Mouse (Mus musculus): ENCODE measurements around the gene Nova2. TPM values are rescaled to one million over a fixed set of nuclear protein-coding genes. Genes with fewer than 3 reads are reported as not detected.
A peak's percentile ranks its signal among the peaks of the same experiment; 100 is the strongest.

Gene Nova2
- polyA plus RNA-seq, 1 experiment, result not detected

GRCm38 (mm10) chr7:18987747-18988146, 62.1 kb downstream of the Nova2 start:
- Histone ChIP-seq H3K9me3 (ENCODE audit: control insufficient read depth, low read length) (peaks cover 4% of the 10 kb centered on the region; the same call in 1 of the 2 replicates), H3K4me3 (replicated peaks) (no peak overlapping the region), H3K27me3 (ENCODE audit: control insufficient read depth) (peaks cover 54% of the 10 kb centered on the region), H3K36me3 (ENCODE audit: control insufficient read depth) (no peaks in the 10 kb centered on the region), H3K4me1 (ENCODE audit: control insufficient read depth) (peaks cover 24% of the 10 kb centered on the region)
- no peak for TF ChIP-seq TAL1 (IDR thresholded peaks at IDR 0.05; ENCODE audit: low read length)
- TF ChIP-seq GATA1 (IDR thresholded peaks at IDR 0.05; ENCODE audit: low read length), result no peak

GRCm38 (mm10) chr7:18988780-18989179, 63.1 kb downstream of the Nova2 start:
- Histone ChIP-seq H3K4me3 (replicated peaks) (no peak overlapping the region), H3K9me3 (ENCODE audit: control insufficient read depth, low read length) (peaks cover 4% of the 10 kb centered on the region; the same call in 1 of the 2 replicates), H3K27me3 (ENCODE audit: control insufficient read depth) (peaks cover 65% of the 10 kb centered on the region), H3K4me1 (ENCODE audit: control insufficient read depth) (peaks cover 24% of the 10 kb centered on the region), H3K36me3 (ENCODE audit: control insufficient read depth) (no peaks in the 10 kb centered on the region)
- TF ChIP-seq TAL1 (IDR thresholded peaks at IDR 0.05; ENCODE audit: low read length) (no peak), GATA1 (IDR thresholded peaks at IDR 0.05; ENCODE audit: low read length) (no peak)

- Histone ChIP-seq H3K4me3 (replicated peaks) (no peak overlapping the region), H3K9me3 (ENCODE audit: control insufficient read depth, low read length) (peaks cover 4% of the 10 kb centered on the region; the same call in 1 of the 2 replicates), H3K27me3 (ENCODE audit: control insufficient read depth) (peaks cover 68% of the 10 kb centered on the region), H3K4me1 (ENCODE audit: control insufficient read depth) (peaks cover 24% of the 10 kb centered on the region), H3K36me3 (ENCODE audit: control insufficient read depth) (peaks cover under 1% of the 10 kb centered on the region; the same call in 1 of the 2 replicates)
- TF ChIP-seq TAL1 (IDR thresholded peaks at IDR 0.05; ENCODE audit: low read length), result no peak
- TF ChIP-seq GATA1 (IDR thresholded peaks at IDR 0.05; ENCODE audit: low read length), result no peak
Observed at GRCm38 (mm10) chr7:18989995-18990394, 64.3 kb downstream of the Nova2 start.

GRCm38 (mm10) chr7:18990601-18991295, 65.1 kb downstream of the Nova2 start, which contains the start of gene Mypop:
Gene Mypop (plus strand): TSS chr7:18991245.
- peaks cover 68% of the 10 kb centered on the region for H3K27me3 ChIP-seq (ENCODE audit: control insufficient read depth)
- no peak for TF ChIP-seq GATA1 (IDR thresholded peaks at IDR 0.05; ENCODE audit: low read length)
- no peak for TF ChIP-seq TAL1 (IDR thresholded peaks at IDR 0.05; ENCODE audit: low read length)
- H3K4me1 ChIP-seq (ENCODE audit: control insufficient read depth), result peaks cover 24% of the 10 kb centered on the region
- H3K9me3 ChIP-seq (ENCODE audit: control insufficient read depth, low read length), result peaks cover 4% of the 10 kb centered on the region; the same call in 1 of the 2 replicates
- peaks cover 4% of the 10 kb centered on the region; the same call in 1 of the 2 replicates for H3K36me3 ChIP-seq (ENCODE audit: control insufficient read depth)
- peak within 1 kb of the TSS; percentile 54 for H3K4me3 ChIP-seq (replicated peaks)

GRCm38 (mm10) chr7:18991660-18992293, 66.1 kb downstream of the Nova2 start:
- H3K4me3 ChIP-seq (replicated peaks), result peak overlapping the region; percentile 54
- H3K9me3 ChIP-seq (ENCODE audit: control insufficient read depth, low read length), result peaks cover 4% of the 10 kb centered on the region; the same call in 1 of the 2 replicates
- no peak for TF ChIP-seq TAL1 (IDR thresholded peaks at IDR 0.05; ENCODE audit: low read length)
- TF ChIP-seq GATA1 (IDR thresholded peaks at IDR 0.05; ENCODE audit: low read length), result no peak
- H3K4me1 ChIP-seq (ENCODE audit: control insufficient read depth), result peaks cover 20% of the 10 kb centered on the region
- peaks cover 68% of the 10 kb centered on the region for H3K27me3 ChIP-seq (ENCODE audit: control insufficient read depth)
- peaks cover 4% of the 10 kb centered on the region; the same call in 1 of the 2 replicates for H3K36me3 ChIP-seq (ENCODE audit: control insufficient read depth)

- H3K9me3 ChIP-seq (ENCODE audit: control insufficient read depth, low read length), result peaks cover 4% of the 10 kb centered on the region; the same call in 1 of the 2 replicates
- peaks cover 20% of the 10 kb centered on the region for H3K4me1 ChIP-seq (ENCODE audit: control insufficient read depth)
- no peak overlapping the region for H3K4me3 ChIP-seq (replicated peaks)
- TF ChIP-seq TAL1 (IDR thresholded peaks at IDR 0.05; ENCODE audit: low read length) (no peak), GATA1 (IDR thresholded peaks at IDR 0.05; ENCODE audit: low read length) (no peak)
- H3K36me3 ChIP-seq (ENCODE audit: control insufficient read depth), result peaks cover 4% of the 10 kb centered on the region; the same call in 1 of the 2 replicates
- peaks cover 68% of the 10 kb centered on the region for H3K27me3 ChIP-seq (ENCODE audit: control insufficient read depth)
Observed at GRCm38 (mm10) chr7:18992294-18992675, 66.6 kb downstream of the Nova2 start.

- no peak overlapping the region for H3K4me3 ChIP-seq (replicated peaks)
- peaks cover 4% of the 10 kb centered on the region; the same call in 1 of the 2 replicates for H3K36me3 ChIP-seq (ENCODE audit: control insufficient read depth)
- H3K27me3 ChIP-seq (ENCODE audit: control insufficient read depth), result peaks cover 61% of the 10 kb centered on the region
- no peak for TF ChIP-seq GATA1 (IDR thresholded peaks at IDR 0.05; ENCODE audit: low read length)
- TF ChIP-seq TAL1 (IDR thresholded peaks at IDR 0.05; ENCODE audit: low read length), result no peak
- peaks cover 4% of the 10 kb centered on the region; the same call in 1 of the 2 replicates for H3K9me3 ChIP-seq (ENCODE audit: control insufficient read depth, low read length)
- peaks cover 20% of the 10 kb centered on the region for H3K4me1 ChIP-seq (ENCODE audit: control insufficient read depth)
Observed at GRCm38 (mm10) chr7:18993036-18993435, 67.3 kb downstream of the Nova2 start.

GRCm38 (mm10) chr7:18998835-18999234, 73.1 kb downstream of the Nova2 start:
- TF ChIP-seq TAL1 (IDR thresholded peaks at IDR 0.05; ENCODE audit: low read length), result no peak
- no peak for TF ChIP-seq GATA1 (IDR thresholded peaks at IDR 0.05; ENCODE audit: low read length)
- H3K36me3 ChIP-seq (ENCODE audit: control insufficient read depth), result peaks cover 4% of the 10 kb centered on the region; the same call in 1 of the 2 replicates
- H3K27me3 ChIP-seq (ENCODE audit: control insufficient read depth), result peaks cover 3% of the 10 kb centered on the region
- peaks cover 36% of the 10 kb centered on the region for H3K4me1 ChIP-seq (ENCODE audit: control insufficient read depth)
- H3K4me3 ChIP-seq (replicated peaks), result no peak overlapping the region
- H3K9me3 ChIP-seq (ENCODE audit: control insufficient read depth, low read length), result no peaks in the 10 kb centered on the region

- Histone ChIP-seq H3K36me3 (ENCODE audit: control insufficient read depth) (peaks cover 8% of the 10 kb centered on the region), H3K4me3 (replicated peaks) (peak overlapping the region; percentile 59), H3K9me3 (ENCODE audit: control insufficient read depth, low read length) (peaks cover under 1% of the 10 kb centered on the region), H3K4me1 (ENCODE audit: control insufficient read depth) (peaks cover 50% of the 10 kb centered on the region), H3K27me3 (ENCODE audit: control insufficient read depth) (no peaks in the 10 kb centered on the region)
- TF ChIP-seq GATA1 (IDR thresholded peaks at IDR 0.05; ENCODE audit: low read length), result no peak
- TF ChIP-seq TAL1 (IDR thresholded peaks at IDR 0.05; ENCODE audit: low read length), result no peak
Observed at GRCm38 (mm10) chr7:19000421-19000820, 74.7 kb downstream of the Nova2 start.
